Mouse (Mus musculus) CD4-positive, CD25-positive, alpha-beta regulatory T cell, adult 4 months (primary cell): ENCODE data around the gene Stag2. TPM values are rescaled to one million over a fixed set of nuclear protein-coding genes. Genes with fewer than 3 reads are reported as not detected.

Experiments
- ATAC-seq: one replicate; pipeline ENCODE4 v1.8.0; 2017
- polyA plus RNA-seq, 2 experiments: library from polyadenylated mRNA; unstranded; fragments of 100-300 nt; shearing (Covaris generic); gene quantifications; one replicate each; pipeline ENCODE4 v1.2.1; 2017

Gene Stag2
- polyA plus RNA-seq, 2 experiments from 2014 or later, result 86.9 to 92.7 TPM

DNA sequence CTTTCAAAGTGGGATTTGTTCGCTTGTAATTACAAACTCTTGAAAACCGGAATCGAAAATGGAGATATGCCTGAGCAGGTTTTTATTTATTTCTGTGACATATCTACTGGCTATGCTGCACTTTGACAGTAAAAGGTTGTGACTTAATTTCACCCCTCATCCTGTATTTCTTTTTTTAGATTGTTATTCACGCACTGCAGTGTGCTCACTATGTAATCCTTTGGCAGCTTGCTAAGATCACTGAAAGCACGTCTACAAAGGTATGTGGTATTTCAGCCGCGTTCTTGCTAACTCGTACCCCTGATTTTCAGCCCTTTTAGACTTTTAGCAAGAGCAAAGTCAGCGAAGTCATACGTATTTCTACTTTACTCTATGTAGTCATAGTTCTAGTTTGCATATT is 101.2 kb downstream of the Stag2 start:
- ATAC-seq, result no peak

DNA sequence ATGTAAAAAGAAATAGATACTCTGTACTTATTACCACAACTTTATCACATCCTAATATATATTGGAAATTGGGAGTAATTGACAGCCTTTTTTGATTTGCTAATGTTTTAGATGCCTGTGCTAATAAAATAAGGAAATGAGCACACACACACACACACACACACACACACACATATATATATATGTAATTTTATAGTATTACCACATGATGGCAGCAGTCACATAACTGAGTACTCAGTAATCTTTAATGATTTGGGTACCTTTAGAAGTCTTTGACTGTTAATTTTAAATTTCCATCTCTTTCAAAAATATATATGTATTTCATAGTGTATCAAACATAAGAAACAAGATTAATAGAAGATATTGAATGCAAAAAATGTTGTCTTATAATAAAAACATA is 123.6 kb downstream of the Stag2 start:
- peak; percentile 63 for ATAC-seq

DNA sequence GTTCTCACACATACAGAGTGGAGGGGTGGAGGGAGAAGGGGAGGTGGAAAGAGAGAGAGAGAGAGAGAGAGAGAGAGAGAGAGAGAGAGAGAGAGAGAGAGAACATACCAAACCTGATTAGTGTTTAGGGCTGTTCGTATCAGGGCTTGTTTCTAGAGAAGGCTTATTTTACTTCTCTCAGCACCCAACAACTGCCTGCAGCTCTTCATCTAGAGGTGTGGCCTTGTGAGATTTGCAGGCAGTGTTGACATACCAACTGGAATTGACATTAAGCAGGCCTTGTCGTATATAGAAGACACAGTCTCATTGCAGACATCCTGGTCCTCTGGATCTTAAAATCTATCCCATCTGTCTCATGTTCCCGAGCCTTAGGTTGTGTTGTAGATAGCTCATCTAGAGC is 141.1 kb downstream of the Stag2 start:
- ATAC-seq, result no peak

DNA sequence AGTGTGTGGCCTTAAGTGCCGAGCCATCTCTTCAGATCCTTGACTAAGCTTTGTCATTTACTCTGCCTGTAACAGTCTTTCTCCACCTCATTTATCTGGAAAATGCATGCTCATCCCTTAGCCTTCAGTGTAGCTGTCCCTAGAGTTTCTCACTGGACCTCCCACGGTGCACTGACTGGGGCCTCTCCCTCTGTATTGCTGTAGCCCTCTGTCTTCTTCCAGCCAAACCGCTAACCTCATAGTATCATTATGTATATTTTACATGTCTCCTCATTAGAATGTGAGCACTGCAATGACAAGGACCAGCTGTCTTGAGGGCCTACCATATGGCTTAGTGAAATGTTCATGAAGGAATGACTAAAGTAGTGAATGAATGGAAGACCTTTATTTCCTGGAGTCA is 166.1 kb downstream of the Stag2 start:
- ATAC-seq, result no peak

DNA sequence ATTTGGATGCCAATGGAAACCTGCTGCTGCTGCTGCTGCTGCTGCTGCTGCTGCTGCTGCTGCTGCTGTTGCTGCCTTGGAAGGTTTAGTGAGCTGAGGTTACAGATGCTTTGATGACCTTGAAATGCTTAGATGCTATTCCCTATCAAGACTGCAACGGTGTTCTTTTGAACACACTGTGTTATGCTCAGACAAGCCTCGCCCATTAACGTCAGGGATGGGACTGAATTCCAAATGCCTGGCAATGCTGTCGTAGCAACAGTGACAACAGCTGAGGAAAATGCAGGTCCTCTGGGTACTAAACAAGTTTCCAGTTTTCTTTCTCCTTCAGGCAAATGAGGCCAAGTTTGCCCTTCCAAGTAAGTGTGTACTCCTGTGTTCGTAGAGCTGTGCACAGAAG is 171.3 kb downstream of the Stag2 start:
- no peak for ATAC-seq

DNA sequence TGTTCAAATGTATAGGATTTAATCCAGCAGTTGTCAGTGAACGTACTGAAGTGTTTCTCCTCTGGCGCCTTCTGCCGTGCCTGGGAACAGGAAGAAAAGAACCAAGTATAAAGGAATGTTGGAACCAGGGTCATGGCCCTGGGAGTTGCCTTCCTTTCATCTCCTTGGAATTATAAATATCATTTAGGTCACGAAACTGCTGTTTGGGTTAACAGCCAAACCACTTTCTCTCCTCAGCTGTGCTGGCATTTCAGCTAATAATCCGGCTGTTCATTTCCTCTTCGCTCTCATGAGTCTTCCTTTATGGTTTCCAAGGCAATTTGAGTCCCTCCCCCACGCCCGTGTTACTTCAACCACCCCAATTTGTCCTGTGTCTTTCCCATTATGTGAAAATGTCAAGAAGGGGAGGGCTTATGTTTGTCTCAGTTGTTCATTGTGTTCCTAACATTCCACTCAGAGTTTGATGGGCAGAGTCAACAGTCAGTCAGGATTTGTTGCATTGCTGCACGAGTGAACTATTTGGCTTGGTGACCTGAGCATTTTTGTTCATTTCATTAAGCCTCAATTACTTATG is 172.2 kb downstream of the Stag2 start:
- no peak for ATAC-seq

DNA sequence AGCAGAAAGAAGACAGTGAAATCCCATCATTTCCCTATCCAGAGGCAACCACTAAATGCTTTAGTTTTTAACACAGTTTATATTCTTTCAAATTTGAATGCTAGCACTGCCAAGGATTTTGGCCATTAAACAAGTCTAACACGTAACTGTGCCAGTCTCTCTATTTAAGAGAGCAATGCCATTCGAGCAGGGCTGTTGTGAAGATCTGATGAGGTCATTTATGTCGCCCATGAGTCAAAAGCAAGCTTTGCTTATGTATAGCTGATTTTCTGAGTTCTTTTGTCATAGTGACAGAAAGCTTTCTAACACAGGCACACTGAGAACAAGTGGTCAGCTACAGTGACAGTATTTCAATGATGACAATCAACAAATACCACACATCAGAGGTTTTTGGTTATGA is 175.7 kb downstream of the Stag2 start:
- ATAC-seq, result no peak

Other genes starting within 250 kb of the Stag2 start
- gene Thoc2, start 228.6 kb upstream of the Stag2 start, polyA plus RNA-seq, result 100 to 1,000 TPM; 148 to 180 TPM
- 10 to 100 TPM; 18.7 to 24.9 TPM for gene Xiap, start 89.6 kb upstream of the Stag2 start, polyA plus RNA-seq